Mouse (Mus musculus) left cerebral cortex, postnatal 25 days (tissue): ENCODE results near the gene Scand1. TPM values are rescaled to one million over a fixed set of nuclear protein-coding genes. Genes with fewer than 3 reads are reported as not detected.

Experiments used
- DNase-seq, 2 experiments: peaks; one replicate each; pipeline ENCODE4 v3.0.0; 2022; ENCODE audit warnings: low spot score in 2 of 2, mixed read lengths in 1 of 2
- intact Hi-C: fragments of 180-260 bp; cut with DNase I; formaldehyde crosslinking; loops from one replicate; pipeline ENCODE4 v1.15.1; 2025
- total RNA-seq, 2 experiments: library from RNA; stranded (reverse); gene quantifications; 2 replicates each; pipeline ENCODE4 v1.2.3; 2021

Gene Scand1
- total RNA-seq, 2 experiments from 2014 or later, result 86.0 to 89.2 TPM

DNA sequence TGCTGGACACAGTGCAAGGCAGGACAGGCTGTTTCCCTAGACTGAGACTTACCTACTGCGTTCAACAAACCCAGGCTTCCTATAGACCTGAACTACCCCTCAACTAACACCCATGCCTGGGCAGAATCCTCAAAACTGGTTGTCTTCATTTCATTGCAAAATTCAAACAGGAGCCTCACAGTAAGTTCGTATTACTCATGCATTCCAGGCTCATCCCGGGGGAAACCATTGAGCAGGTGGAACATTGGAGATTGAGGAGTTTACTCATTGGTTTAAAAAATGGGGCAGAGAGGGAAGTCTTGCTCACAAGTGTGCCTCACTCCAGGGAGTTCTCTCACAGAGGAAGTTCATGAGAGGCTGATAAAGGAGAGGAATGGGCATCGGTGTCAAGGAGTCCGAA is 2.0 kb downstream of the Scand1 start:
- intact Hi-C loops, result no loop called here
- DNase-seq, result no peak

DNA sequence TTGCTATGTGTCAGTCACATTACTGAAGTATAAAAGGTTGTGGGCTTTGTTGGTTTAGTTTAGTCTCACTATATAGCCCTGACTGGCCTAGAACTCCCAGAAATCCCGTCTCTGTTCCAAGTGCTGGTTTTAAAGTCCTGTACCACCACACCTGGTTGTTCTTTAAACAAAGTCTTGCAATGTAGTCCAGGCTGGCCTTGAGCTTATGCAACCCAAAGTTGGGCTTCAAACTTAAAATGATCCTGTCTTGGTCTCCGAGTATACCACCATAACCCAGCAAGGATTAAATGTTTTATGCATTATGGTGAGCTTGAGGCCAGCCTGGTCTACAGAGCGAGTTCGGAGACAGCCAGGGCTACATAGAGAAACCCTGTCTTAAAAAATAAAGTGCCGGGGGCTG is 2.6 kb downstream of the Scand1 start:
- no peak for DNase-seq
- intact Hi-C loops, result loop anchor here (5.0 kb wide), 1 partner anchor 397 kb away; no protein-coding TSS in a partner anchor

GRCm38 (mm10) chr2:156307261-156307660 is 5.2 kb downstream of the Scand1 start:
- no peak for DNase-seq
- intact Hi-C loops, result loop anchor here (5.0 kb wide), 1 partner anchor 400 kb away; no protein-coding TSS in a partner anchor

GRCm38 (mm10) chr2:156305818-156306217 is 6.7 kb downstream of the Scand1 start:
- intact Hi-C loops, result loop anchor here (5.0 kb wide), 1 partner anchor 401 kb away; no protein-coding TSS in a partner anchor
- peak in 1 of 2 experiments; percentile 53 for DNase-seq

GRCm38 (mm10) chr2:156304351-156304750 is 8.2 kb downstream of the Scand1 start:
- intact Hi-C loops, result no loop called here
- no peak for DNase-seq

DNA sequence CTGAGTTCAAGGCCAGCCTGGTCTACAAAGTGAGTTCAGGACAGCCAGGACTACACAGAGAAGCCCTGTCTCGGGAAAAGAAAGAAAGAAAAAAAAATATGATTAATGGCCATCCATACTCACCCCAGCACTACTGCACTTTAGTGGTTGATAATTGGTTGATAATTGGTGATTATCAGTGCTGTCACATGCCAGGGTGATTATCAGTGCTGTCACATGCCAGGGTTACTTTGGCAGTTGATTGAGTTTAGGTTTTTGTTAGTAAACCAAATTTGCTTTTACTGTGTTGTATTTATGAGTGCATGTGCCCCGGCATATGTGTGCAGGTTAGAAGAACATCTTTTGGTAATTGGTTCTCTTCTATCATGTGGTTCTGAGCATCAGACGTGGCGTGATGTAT is 10.4 kb downstream of the Scand1 start:
- intact Hi-C loops, result no loop called here
- no peak for DNase-seq

- DNase-seq, result peak; percentile 23 to 70
- intact Hi-C loops, result no loop called here
Measured at GRCm38 (mm10) chr2:156298458-156298857, 14.0 kb downstream of the Scand1 start.

- intact Hi-C loops, result no loop called here
- DNase-seq, result no peak
Measured at GRCm38 (mm10) chr2:156297653-156298052, 14.9 kb downstream of the Scand1 start.

GRCm38 (mm10) chr2:156296190-156296589 is 16.3 kb downstream of the Scand1 start:
- no peak for DNase-seq
- intact Hi-C loops, result no loop called here

DNA sequence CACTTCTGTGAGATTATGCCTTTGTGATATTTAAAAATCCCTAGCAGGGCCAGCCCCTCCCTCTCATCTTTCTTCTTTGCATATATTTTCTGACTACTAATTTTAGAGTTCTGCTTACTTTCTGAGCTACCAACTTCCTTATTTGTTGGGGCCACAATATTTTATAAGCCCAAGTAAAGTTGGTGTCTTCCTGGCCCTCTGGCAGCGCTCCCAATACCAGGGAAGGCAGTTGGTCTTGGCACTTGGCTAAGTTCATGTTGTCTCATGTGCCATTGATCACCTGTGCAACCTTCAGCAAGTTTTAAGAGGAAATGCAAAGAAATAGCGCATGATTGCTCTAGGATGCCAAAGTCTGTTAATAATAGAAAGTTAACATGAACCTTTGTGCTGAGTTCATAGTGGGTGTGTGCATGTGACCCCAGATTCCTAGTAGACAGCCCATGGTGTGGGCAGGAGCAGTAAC is 16.9 kb downstream of the Scand1 start:
- no peak for DNase-seq

DNA sequence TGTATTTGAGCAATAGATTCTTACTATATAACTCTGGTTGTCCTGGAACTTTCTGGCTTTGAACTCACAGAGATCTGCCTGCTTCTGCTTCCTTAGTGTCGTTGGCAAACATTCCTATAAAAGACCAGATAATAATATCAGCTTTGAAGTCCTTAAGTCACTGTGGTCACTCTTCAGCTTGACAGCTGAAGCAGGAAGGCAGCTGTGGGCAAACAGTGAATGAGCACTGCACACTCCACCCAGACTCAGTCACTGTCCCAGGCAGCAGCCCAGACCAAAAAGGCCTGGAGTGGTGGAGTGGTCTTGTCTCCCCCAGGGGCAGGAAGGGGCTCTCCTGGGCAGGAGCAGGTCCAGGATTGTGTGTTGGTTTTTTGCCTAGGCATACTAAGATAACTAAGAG is 20.5 kb downstream of the Scand1 start:
- intact Hi-C loops, result no loop called here
- DNase-seq, result no peak

More for the DNA sequence above, 16.9 kb downstream of the Scand1 start:
- intact Hi-C loops, result no loop called here

- peak in 1 of 2 experiments; percentile 35 for DNase-seq
- intact Hi-C loops, result loop anchor here (10.0 kb wide), 1 partner anchor 325 kb away; no protein-coding TSS in a partner anchor
Measured at GRCm38 (mm10) chr2:156289552-156290160, 22.8 kb downstream of the Scand1 start.

DNA sequence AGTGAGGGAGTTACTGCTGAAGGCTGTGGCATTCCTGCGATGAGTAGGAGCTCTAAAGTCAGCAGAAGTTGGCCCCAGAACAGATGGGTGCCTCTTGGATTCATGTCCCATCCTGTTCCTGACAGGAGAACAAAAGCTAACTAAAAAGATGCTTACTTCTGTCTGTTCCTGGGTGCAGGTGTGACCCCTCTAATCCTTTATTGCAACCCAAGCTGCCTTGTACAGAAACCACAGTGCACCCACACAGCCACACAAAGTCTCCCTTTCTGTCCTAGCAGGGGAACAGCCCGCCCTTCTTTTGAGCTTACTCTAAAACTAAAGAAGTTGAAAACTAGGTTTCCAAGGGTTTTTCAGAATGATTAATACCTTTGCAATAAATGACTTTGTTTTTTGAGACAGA is 24.3 kb downstream of the Scand1 start:
- intact Hi-C loops, result loop anchor here (10.0 kb wide), 1 partner anchor 323 kb away; no protein-coding TSS in a partner anchor
- no peak for DNase-seq

DNA sequence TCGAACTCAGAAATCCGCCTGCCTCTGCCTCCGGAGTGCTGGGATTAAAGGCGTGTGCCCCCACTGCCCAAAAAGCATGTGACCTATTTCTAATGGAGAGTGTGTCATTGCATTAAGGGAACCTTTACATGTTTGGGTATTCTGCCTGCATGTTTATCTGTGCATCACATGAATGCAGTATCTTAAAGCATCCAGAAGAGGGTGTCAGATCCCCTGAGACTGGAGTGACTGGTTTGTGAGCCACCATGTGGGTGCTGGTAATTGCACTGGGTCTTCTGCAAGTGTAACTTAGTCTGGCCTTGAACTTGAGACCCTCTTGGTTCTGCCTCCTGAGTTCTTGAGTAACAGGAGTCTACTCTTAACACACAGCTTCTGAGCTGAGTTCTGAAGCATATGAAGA is 25.8 kb downstream of the Scand1 start:
- intact Hi-C loops, result loop anchor here (10.0 kb wide), 1 partner anchor 322 kb away; no protein-coding TSS in a partner anchor
- DNase-seq, result no peak

GRCm38 (mm10) chr2:156285161-156285560 is 27.3 kb downstream of the Scand1 start:
- intact Hi-C loops, result loop anchor here (10.0 kb wide), 1 partner anchor 320 kb away; no protein-coding TSS in a partner anchor
- no peak for DNase-seq

GRCm38 (mm10) chr2:156281227-156281626 is 31.3 kb downstream of the Scand1 start:
- intact Hi-C loops, result loop anchor here (10.0 kb wide), 1 partner anchor 316 kb away; no protein-coding TSS in a partner anchor
- DNase-seq, result no peak

GRCm38 (mm10) chr2:156278226-156279017 is 34.1 kb downstream of the Scand1 start:
- intact Hi-C loops, result loop anchor here (5.0 kb wide), 2 partner anchors 81 to 101 kb away; partner anchors contain the start of gene Phf20
- peak; percentile 86 to 92 for DNase-seq

DNA sequence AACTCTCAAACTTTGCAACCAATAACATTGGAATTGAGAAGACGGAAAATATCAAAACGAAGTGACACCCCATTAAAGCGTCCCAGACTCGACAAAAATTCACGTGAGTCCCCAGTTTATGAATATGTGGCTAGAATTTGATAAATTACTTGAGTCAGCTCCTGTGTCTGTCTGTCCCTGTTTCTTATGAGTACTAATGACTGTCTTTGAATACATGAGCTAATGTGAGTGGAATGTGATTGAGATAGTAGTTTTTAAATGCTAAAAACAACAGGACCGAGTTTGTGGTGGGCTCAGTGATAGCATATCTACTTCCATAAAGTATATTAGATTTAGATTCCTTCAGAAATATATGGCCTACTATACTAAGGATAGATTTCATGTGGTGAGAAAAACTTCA is 40.0 kb downstream of the Scand1 start:
- no peak for DNase-seq
- intact Hi-C loops, result no loop called here

DNA sequence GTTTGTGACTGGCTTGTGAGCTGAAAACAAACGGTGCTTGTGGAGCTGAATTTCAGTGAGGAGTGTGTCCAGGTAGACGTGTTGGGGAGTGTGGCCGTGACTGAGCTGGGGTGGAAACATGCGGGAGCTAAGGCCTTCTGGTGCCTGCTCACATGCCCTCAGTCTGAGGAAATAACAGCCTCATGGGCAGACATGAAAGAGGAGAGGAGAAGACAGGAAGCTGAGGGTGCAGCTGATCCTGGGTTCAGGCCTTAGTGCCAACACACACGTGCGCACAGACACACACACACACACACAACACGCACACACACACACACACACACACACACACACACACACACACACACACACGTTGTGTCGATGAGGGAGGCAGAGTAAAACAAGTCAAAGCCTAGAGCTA is 44.9 kb downstream of the Scand1 start:
- intact Hi-C loops, result no loop called here

GRCm38 (mm10) chr2:156263204-156263893 is 49.2 kb downstream of the Scand1 start:
- DNase-seq, result no peak
- intact Hi-C loops, result no loop called here

More for the DNA sequence above, 44.9 kb downstream of the Scand1 start:
- DNase-seq, result no peak
